In genomic region chr6:86583601-86584215, GRCm38 (mm10) we compare ENCODE assay signal across 9 mouse cellular contexts. TPM values are rescaled to one million over a fixed set of nuclear protein-coding genes. Genes with fewer than 3 reads are reported as not detected.
A peak's percentile ranks its signal among the peaks of the same experiment; 100 is the strongest.
DNase-seq lines count a peak whose midpoint lies in the region; ATAC-seq and TF ChIP-seq lines count a peak whose summit lies in the region.
"Had no signal": no experiment of that assay in that cellular context is flagged by ENCODE, and none has a peak within 500 bp of the region (broad histone marks: within the 10 kb centered on the region; RNA-seq: fewer than 3 reads in every experiment).

No protein-coding gene starts in this region.

- in situ Hi-C loops in ES-E14 (cut with MboI; ENCODE audit: low sequenced_read_pairs in 2 of 2, unreplicated experiment in 2 of 2): no loop called here

- TF ChIP-seq CTCF in layer of hippocampus, adult 2 months (conservative IDR thresholded peaks at IDR 0.05): no peak

- H3K4me1 ChIP-seq in ES-E14 (ENCODE audit: control insufficient read depth in 2 of 2, insufficient read depth in 2 of 2, low read length in 2 of 2, poor library complexity in 1 of 2): peaks cover 13 to 40% of the 10 kb centered on the region in 2 experiments
- H3K4me1 ChIP-seq in forebrain, embryonic 16.5 days (replicated peaks; ENCODE audit: control insufficient read depth, insufficient read depth, low read length): peaks cover 17% of the 10 kb centered on the region
- H3K4me1 ChIP-seq in midbrain, embryonic 15.5 days: peaks cover 22% of the 10 kb centered on the region

- H3K9me3 ChIP-seq in ES-E14 (ENCODE audit: control insufficient read depth, insufficient read depth, low read depth, low read length): no peaks in the 10 kb centered on the region
- H3K9me3 ChIP-seq in forebrain, embryonic 16.5 days (ENCODE audit: control insufficient read depth, low read length): no peaks in the 10 kb centered on the region
- no peaks in the 10 kb centered on the region for H3K9me3 ChIP-seq in midbrain, embryonic 15.5 days

- H3K4me3 ChIP-seq in layer of hippocampus, adult 2 months: no peak overlapping the region
- peak overlapping the region in 1 of 2 experiments; percentile 56; a peak in 1 of 4 replicates for H3K4me3 ChIP-seq in ES-E14 (ENCODE audit: insufficient read depth in 1 of 2, low read depth in 1 of 2, low read length in 2 of 2, poor library complexity in 1 of 2, severe bottlenecking in 1 of 2)
- no peak overlapping the region for H3K4me3 ChIP-seq in forebrain, embryonic 16.5 days (replicated peaks; ENCODE audit: low read length)
- no peak overlapping the region for H3K4me3 ChIP-seq in midbrain, embryonic 15.5 days

- DNase-seq in layer of hippocampus, adult 2 months (ENCODE audit: low spot score in 2 of 2): no peak
- DNase-seq in layer of hippocampus, postnatal 25 days (ENCODE audit: extremely low spot score in 1 of 2, low spot score in 1 of 2): no peak
- DNase-seq in ES-E14 (ENCODE audit: low read depth, low spot score): no peak
- DNase-seq in adrenal gland, postnatal 14 days: no peak
- no peak for DNase-seq in adrenal gland, postnatal 36 days
- no peak for DNase-seq in left cerebral cortex, adult 8-10 months (ENCODE audit: low spot score in 2 of 2)

- H3K9ac ChIP-seq in ES-E14 (ENCODE audit: insufficient read depth, low read depth, low read length, poor library complexity, severe bottlenecking): no peak overlapping the region
- 0 out of 2 replicates have a peak overlapping the region, but pooled peaks have one; percentile 60 for H3K9ac ChIP-seq in forebrain, embryonic 16.5 days (replicated peaks; ENCODE audit: low read depth, low read length)
- H3K9ac ChIP-seq in midbrain, embryonic 15.5 days: no peak overlapping the region
- H3K9ac ChIP-seq: liver, embryonic 14.5 days had no signal

- no peak for ATAC-seq in forebrain, embryonic 16.5 days
- no peak for ATAC-seq in midbrain, embryonic 15.5 days (replicated peaks)

- H3K27me3 ChIP-seq in forebrain, embryonic 16.5 days (replicated peaks; ENCODE audit: control insufficient read depth, insufficient read depth, low read length): no peaks in the 10 kb centered on the region
- H3K27me3 ChIP-seq in midbrain, embryonic 15.5 days (replicated peaks): no peaks in the 10 kb centered on the region

- peak overlapping the region; percentile 95 for H3K27ac ChIP-seq in layer of hippocampus, adult 2 months
- peak overlapping the region; percentile 1; the same call in 1 of the 2 replicates for H3K27ac ChIP-seq in ES-E14 (ENCODE audit: insufficient read depth, low read depth, low read length, poor library complexity, severe bottlenecking)
- H3K27ac ChIP-seq in forebrain, embryonic 16.5 days (ENCODE audit: low read length): no peak overlapping the region
- peak overlapping the region; percentile 90 for H3K27ac ChIP-seq in midbrain, embryonic 15.5 days
- H3K27ac ChIP-seq: liver, embryonic 14.5 days had no signal

- no peak overlapping the region for H3K4me2 ChIP-seq in forebrain, embryonic 16.5 days (ENCODE audit: low read length)
- 0 out of 2 replicates have a peak overlapping the region, but pooled peaks have one; percentile 53 for H3K4me2 ChIP-seq in midbrain, embryonic 15.5 days

- H3K36me3 ChIP-seq in ES-E14 (ENCODE audit: control insufficient read depth, insufficient read depth, low read length, poor library complexity, severe bottlenecking): no peaks in the 10 kb centered on the region
- no peaks in the 10 kb centered on the region for H3K36me3 ChIP-seq in forebrain, embryonic 16.5 days (ENCODE audit: control insufficient read depth, insufficient read depth)
- H3K36me3 ChIP-seq in midbrain, embryonic 15.5 days (replicated peaks): no peaks in the 10 kb centered on the region

- 92% methylated on average over 8 of the region's 8 CpGs for whole genome bisulfite sequencing in forebrain, embryonic 16.5 days
- 92% methylated on average over 8 of the region's 8 CpGs for WGBS in midbrain, embryonic 15.5 days

TF ChIP-seq in ES-E14, 5 proteins besides CTCF, POLR2A, EP300 and RAD21:
- no peak for TF ChIP-seq CHD2 (IDR thresholded peaks at IDR 0.05; ENCODE audit: low read depth, low read length)
- no peak for TF ChIP-seq ZC3H11A (IDR thresholded peaks at IDR 0.05; ENCODE audit: borderline replicate concordance, low read depth, low read length)
- TF ChIP-seq HCFC1 (IDR thresholded peaks at IDR 0.05; ENCODE audit: borderline replicate concordance, insufficient read depth, low read length): no peak
- TF ChIP-seq MAFK (IDR thresholded peaks at IDR 0.05; ENCODE audit: insufficient read depth, low read depth, low read length): no peak
- 0 out of 2 replicates have a peak, but pooled peaks have one; percentile 38 for TF ChIP-seq ZNF384 (IDR thresholded peaks at IDR 0.05; ENCODE audit: low read depth, low read length)

RNA-seq across cellular contexts. Expression of gene Asprv1, which starts 44.3 kb away (rescaled TPM):
- total RNA-seq in layer of hippocampus, adult 2 months (2021): 1 to 10 TPM; 1.2 to 1.9 TPM
- 1 to 10 TPM; 1.4 to 1.5 TPM for total RNA-seq in layer of hippocampus, postnatal 25 days (2021)
- total RNA-seq in ES-E14 (2012; rRNA removed): 0.71 and 2.0 TPM in 2 replicates
- polyA plus RNA-seq in forebrain, embryonic 16.5 days (2015; fragmentation: Nextera tagmentation; extraction: Ambion mirVana): 0.92 and 1.6 TPM in 2 replicates
- 0.47 and 1.7 TPM in 2 replicates for polyA plus RNA-seq in midbrain, embryonic 15.5 days (2015; fragmentation: Nextera tagmentation; extraction: Ambion mirVana)
- total RNA-seq in adrenal gland, postnatal 14 days (2021): 0.41 TPM in 1 of 2 replicates, not detected in the other
- total RNA-seq in adrenal gland, postnatal 36 days (2021): under 1 TPM in 1 of 2 experiments, not detected in 1; 0.20 TPM
- 1 to 10 TPM; 1.5 to 2.1 (median 2.0) TPM for total RNA-seq in left cerebral cortex, adult 8-10 months (2022)

RNA-seq across cellular contexts. Expression of gene Pcbp1, which starts 57.6 kb away (rescaled TPM):
- total RNA-seq in layer of hippocampus, adult 2 months (2021): 100 to 1,000 TPM; 179 to 184 TPM
- 100 to 1,000 TPM; 187 to 192 TPM for total RNA-seq in layer of hippocampus, postnatal 25 days (2021)
- 68.4 and 102 TPM in 2 replicates for total RNA-seq in ES-E14 (2012; rRNA removed)
- polyA plus RNA-seq in forebrain, embryonic 16.5 days (2015; fragmentation: Nextera tagmentation; extraction: Ambion mirVana): 256 and 326 TPM in 2 replicates
- polyA plus RNA-seq in midbrain, embryonic 15.5 days (2015; fragmentation: Nextera tagmentation; extraction: Ambion mirVana): 339 and 344 TPM in 2 replicates
- 260 TPM in 2 replicates for total RNA-seq in adrenal gland, postnatal 14 days (2021)
- total RNA-seq in adrenal gland, postnatal 36 days (2021): 100 to 1,000 TPM; 316 to 364 TPM
- 100 to 1,000 TPM; 179 to 184 (median 180) TPM for total RNA-seq in left cerebral cortex, adult 8-10 months (2022)
